Mouse (Mus musculus) small intestine, adult 2 months (tissue): ENCODE measurements around the gene Pde7b. TPM values are rescaled to one million over a fixed set of nuclear protein-coding genes. Genes with fewer than 3 reads are reported as not detected.

Source experiments
- H3K27ac ChIP-seq: fragments of 200-500 bp; 2 replicates; pipeline ENCODE4 v1.5.1; 2012; ENCODE audit warnings: low read depth, low read length, control low read depth, inconsistent platforms; ENCODE audit not compliant: insufficient read depth
- H3K27me3 ChIP-seq: fragments of 200-500 bp; 2 replicates; pipeline ENCODE4 v1.6.1; 2012; ENCODE audit warnings: mild to moderate bottlenecking, moderate library complexity, low read length, inconsistent platforms; ENCODE audit not compliant: control insufficient read depth, insufficient read depth
- H3K36me3 ChIP-seq: fragments of 200-500 bp; 2 replicates; pipeline ENCODE4 v1.6.1; 2012; ENCODE audit warnings: mild to moderate bottlenecking, low read length, control low read depth, inconsistent platforms; ENCODE audit not compliant: control insufficient read depth, insufficient read depth
- H3K4me1 ChIP-seq: fragments of 200-500 bp; 2 replicates; pipeline ENCODE4 v1.6.1; 2012; ENCODE audit warnings: low read length, inconsistent platforms, mixed read lengths; ENCODE audit not compliant: control insufficient read depth, insufficient read depth, insufficient read length
- H3K4me3 ChIP-seq: fragments of 200-500 bp; 2 replicates; pipeline ENCODE4 v1.5.1; 2012; ENCODE audit warnings: low read depth, mild to moderate bottlenecking, control low read depth, inconsistent platforms, low read length, moderate library complexity
- CTCF ChIP-seq: fragments of 200-500 bp; IDR thresholded peaks from 2 replicates; pipeline ENCODE4 v1.5.1; 2012; ENCODE audit warnings: low read depth, mild to moderate bottlenecking, control low read depth, inconsistent platforms, low read length, moderate library complexity, mixed read lengths; ENCODE audit not compliant: insufficient replicate concordance, insufficient read length; ENCODE audit errors: extremely low read depth
- POLR2A ChIP-seq: fragments of 200-500 bp; IDR thresholded peaks from 2 replicates; pipeline ENCODE4 v1.6.1; 2012; ENCODE audit warnings: low read depth, mild to moderate bottlenecking, control low read depth, inconsistent platforms, low read length, moderate library complexity
- WGBS: fragments of 180-500 bp; shearing (Covaris S2); methylation state at CpG from one replicate; pipeline ENCODE4 v1.1.7; 2018; 5-methylcytosine and 5-hydroxymethylcytosine counted together
- polyA plus RNA-seq: library from polyadenylated mRNA; depleted of rRNA; stranded (reverse); fragments of >200 nt; gene quantifications from 2 replicates; pipeline ENCODE4 v1.2.3, GENCODE M21; 2012

The Pde7b gene
- polyA plus RNA-seq, 1 experiment, result 2.7 TPM

- Histone ChIP-seq H3K4me3 (no peak overlapping the region), H3K36me3 (no peaks in the 10 kb centered on the region), H3K27me3 (no peaks in the 10 kb centered on the region), H3K27ac (no peak overlapping the region), H3K4me1 (no peaks in the 10 kb centered on the region)
- 18% methylated on average over 3 of the region's 3 CpGs for WGBS
- TF ChIP-seq CTCF, result no peak
- TF ChIP-seq POLR2A, result no peak
Measured at GRCm38 (mm10) chr10:20675321-20675720, 49.6 kb downstream of the Pde7b start.

- no peaks in the 10 kb centered on the region for H3K36me3 ChIP-seq
- TF ChIP-seq CTCF, result no peak
- no peak for TF ChIP-seq POLR2A
- H3K4me1 ChIP-seq, result no peaks in the 10 kb centered on the region
- WGBS, result 82% methylated on average over 4 of the region's 4 CpGs
- no peak overlapping the region for H3K27ac ChIP-seq
- no peaks in the 10 kb centered on the region for H3K27me3 ChIP-seq
- no peak overlapping the region for H3K4me3 ChIP-seq
Measured at GRCm38 (mm10) chr10:20673798-20674197, 51.1 kb downstream of the Pde7b start.

- H3K4me3 ChIP-seq, result no peak overlapping the region
- H3K4me1 ChIP-seq, result no peaks in the 10 kb centered on the region
- TF ChIP-seq CTCF (no peak), POLR2A (no peak)
- H3K36me3 ChIP-seq, result no peaks in the 10 kb centered on the region
- no peak overlapping the region for H3K27ac ChIP-seq
- H3K27me3 ChIP-seq, result no peaks in the 10 kb centered on the region
- WGBS, result 83% methylated on average over 11 of the region's 11 CpGs
Measured at GRCm38 (mm10) chr10:20672591-20672990, 52.3 kb downstream of the Pde7b start.

DNA sequence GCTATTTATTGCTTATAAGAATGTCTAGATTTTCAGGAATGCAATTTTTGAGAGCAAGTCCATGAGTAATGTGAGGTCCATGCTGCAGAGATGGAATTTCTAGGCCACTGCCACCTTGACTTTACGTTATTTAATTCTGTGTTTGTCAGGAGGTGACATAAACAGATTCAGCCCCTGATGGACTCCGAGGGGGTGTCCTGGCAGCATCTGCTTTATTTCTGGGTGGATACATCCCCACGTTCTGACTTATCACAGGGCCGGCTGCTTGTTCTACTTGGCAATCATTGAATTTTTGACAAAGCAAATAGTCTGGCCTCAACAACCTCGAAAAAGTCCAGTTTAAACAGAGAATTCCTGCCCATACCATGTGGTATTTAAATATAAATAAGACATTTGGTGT, 53.3 kb downstream of the Pde7b start:
- no peaks in the 10 kb centered on the region for H3K27me3 ChIP-seq
- WGBS, result 67% methylated on average over 5 of the region's 5 CpGs
- no peak for TF ChIP-seq CTCF
- H3K36me3 ChIP-seq, result no peaks in the 10 kb centered on the region
- no peak overlapping the region for H3K4me3 ChIP-seq
- no peaks in the 10 kb centered on the region for H3K4me1 ChIP-seq
- H3K27ac ChIP-seq, result no peak overlapping the region

DNA sequence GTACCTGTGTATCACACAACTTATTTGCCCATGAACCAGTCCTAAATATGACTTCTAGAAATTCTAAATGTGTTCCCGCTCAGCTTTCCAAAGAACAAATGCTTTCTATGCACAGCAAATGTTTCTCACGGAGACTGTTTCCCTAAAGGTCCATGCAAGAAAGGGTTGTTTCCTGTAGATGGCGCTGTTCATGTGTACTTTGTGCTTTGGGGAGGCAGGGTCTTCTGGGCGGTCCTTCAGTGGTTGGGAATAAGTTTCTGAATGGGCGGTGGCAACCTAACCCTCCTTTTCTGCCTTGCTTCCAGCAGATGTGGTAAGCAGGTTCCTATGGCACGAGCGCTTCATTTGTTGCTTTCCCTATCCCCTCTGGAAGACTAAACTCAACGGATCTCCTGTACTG, 54.3 kb downstream of the Pde7b start:
- H3K4me1 ChIP-seq, result peaks cover 5% of the 10 kb centered on the region; the same call in 1 of the 2 replicates
- TF ChIP-seq POLR2A, result no peak
- no peak for TF ChIP-seq CTCF
- no peak overlapping the region for H3K4me3 ChIP-seq
- H3K27ac ChIP-seq, result no peak overlapping the region
- no peaks in the 10 kb centered on the region for H3K27me3 ChIP-seq
- H3K36me3 ChIP-seq, result no peaks in the 10 kb centered on the region
- 88% methylated on average over 8 of the region's 8 CpGs for WGBS

DNA sequence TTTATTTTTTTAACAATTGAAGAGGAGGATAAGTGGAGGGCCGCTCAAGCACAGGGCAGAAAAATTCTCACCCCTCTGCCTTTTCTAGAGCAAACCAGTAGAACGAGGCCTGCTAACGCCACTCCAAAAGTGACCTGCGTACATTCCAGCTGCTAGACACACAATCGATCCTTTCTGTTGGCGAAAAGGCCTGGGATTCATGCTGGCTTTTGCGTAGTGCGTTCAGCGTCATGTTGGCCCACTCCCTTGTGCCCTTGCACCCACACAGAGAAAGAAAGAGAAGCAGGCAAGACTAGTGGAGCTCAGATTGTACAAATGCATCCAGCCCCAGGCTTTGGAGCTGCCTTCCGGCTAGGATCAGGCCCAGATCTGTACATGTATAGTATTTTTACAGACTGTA, 55.4 kb downstream of the Pde7b start:
- no peaks in the 10 kb centered on the region for H3K27me3 ChIP-seq
- no peaks in the 10 kb centered on the region for H3K36me3 ChIP-seq
- TF ChIP-seq POLR2A, result no peak
- H3K4me1 ChIP-seq, result peaks cover 5% of the 10 kb centered on the region; the same call in 1 of the 2 replicates
- no peak overlapping the region for H3K27ac ChIP-seq
- H3K4me3 ChIP-seq, result no peak overlapping the region
- WGBS, result 95% methylated on average over 10 of the region's 10 CpGs

- Histone ChIP-seq H3K4me3 (no peak overlapping the region), H3K27ac (no peak overlapping the region), H3K27me3 (no peaks in the 10 kb centered on the region), H3K4me1 (peaks cover 5% of the 10 kb centered on the region; the same call in 1 of the 2 replicates), H3K36me3 (no peaks in the 10 kb centered on the region)
- TF ChIP-seq POLR2A, result no peak
- WGBS, result 76% methylated on average over 4 of the region's 4 CpGs
Measured at GRCm38 (mm10) chr10:20668577-20668976, 56.3 kb downstream of the Pde7b start.

- Histone ChIP-seq H3K27ac (no peak overlapping the region), H3K4me3 (no peak overlapping the region), H3K36me3 (no peaks in the 10 kb centered on the region), H3K27me3 (no peaks in the 10 kb centered on the region), H3K4me1 (peaks cover 5% of the 10 kb centered on the region; the same call in 1 of the 2 replicates)
- 13% methylated on average over 2 of the region's 2 CpGs for WGBS
- TF ChIP-seq POLR2A (no peak), CTCF (no peak)
Measured at GRCm38 (mm10) chr10:20666655-20667054, 58.2 kb downstream of the Pde7b start.
